Mouse (Mus musculus) stomach, postnatal 0 days (tissue): Measurements from ENCODE around the gene F13b.

Source experiments
- CTCF ChIP-seq: IDR thresholded peaks from 2 replicates; pipeline ENCODE4 v1.5.1; 2016; ENCODE audit warnings: antibody characterized with exemption, low read depth, mild to moderate bottlenecking, moderate library complexity
- EP300 ChIP-seq: optimal IDR thresholded peaks from 2 replicates; pipeline ENCODE3; 2016; ENCODE audit warnings: antibody characterized with exemption

DNA sequence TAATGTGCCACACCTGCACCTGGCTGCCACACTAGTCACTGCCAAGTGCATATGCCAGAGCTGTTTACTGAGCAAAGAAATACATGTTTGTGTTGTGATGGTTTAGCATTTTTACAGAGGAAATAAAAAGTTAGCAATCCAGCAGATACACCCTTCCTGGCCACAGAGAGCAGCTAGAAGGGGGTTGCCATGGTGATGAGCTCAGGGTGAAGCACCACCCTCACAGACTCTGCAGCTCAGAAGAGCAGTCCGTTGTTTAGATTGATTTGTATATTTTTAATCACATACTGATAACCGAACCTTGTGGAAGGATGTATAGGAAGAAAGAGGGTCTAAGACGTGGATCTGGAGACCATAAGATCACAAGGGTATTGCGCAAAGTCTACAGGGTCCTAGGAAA is 20.4 kb upstream of the F13b start:
- TF ChIP-seq EP300 (no peak), CTCF (no peak)
